Mouse (Mus musculus): ENCODE data around the gene Gm37240.

Gm37240 gene

DNA sequence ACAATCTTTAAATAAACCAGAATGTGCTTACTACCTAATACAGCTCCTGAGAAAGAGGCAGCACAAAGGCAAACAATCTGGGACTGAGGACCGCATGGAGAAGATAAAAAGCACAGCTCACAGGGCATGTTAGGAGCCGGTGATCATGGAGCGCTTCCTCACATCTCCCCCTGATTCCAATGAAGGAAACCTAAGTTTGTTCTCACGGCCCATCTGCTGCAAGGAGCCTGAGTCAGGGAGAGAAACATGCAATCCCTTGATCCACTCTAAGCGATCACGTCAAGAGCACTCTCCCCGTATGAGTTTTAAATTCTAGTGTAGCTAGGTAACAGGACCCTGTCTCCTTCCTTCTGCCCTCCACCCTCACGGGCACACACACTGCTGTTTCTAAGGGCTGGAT, 210.2 kb downstream of the Gm37240 start:
- DNase-seq = no peak

DNA sequence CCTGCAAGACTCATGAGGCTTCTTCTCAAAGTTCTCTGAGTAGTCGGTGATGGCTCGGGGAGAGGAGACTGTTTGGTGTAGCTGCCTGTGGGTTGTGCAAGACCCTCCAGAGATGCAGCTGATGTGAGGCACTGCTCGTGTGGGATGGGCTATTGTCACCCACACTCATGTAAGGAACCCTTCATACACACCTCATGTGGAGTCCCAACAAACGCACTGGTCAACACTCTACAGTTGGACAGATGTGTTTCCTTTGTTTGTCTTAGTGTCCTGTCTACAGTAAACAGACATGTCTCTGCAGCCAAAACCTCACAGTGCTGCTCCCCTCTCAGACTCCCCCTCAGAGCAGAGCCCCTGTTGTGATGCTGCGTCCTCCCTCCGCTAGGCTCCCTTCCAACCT, 217.5 kb downstream of the Gm37240 start:
- DNase-seq = no peak

DNA sequence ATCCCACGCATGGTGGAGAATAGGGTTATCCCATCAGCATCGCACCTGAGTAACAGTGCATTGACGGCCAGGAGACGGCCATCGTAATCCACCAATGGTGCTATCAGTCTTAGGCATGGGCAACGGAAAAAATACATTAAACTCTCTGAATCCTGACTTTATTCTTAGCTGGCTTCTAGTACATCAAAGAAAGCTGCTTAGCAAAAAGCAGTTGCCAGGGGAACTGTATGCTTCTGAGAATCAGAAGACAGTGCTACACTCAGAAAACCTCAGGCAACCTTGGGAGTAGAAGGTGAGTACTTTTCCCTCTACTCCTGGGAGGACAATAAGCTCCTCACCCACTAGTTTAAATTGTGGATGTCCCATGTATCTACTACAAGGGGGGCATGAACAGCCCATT, 219.6 kb downstream of the Gm37240 start:
- DNase-seq = no peak

DNA sequence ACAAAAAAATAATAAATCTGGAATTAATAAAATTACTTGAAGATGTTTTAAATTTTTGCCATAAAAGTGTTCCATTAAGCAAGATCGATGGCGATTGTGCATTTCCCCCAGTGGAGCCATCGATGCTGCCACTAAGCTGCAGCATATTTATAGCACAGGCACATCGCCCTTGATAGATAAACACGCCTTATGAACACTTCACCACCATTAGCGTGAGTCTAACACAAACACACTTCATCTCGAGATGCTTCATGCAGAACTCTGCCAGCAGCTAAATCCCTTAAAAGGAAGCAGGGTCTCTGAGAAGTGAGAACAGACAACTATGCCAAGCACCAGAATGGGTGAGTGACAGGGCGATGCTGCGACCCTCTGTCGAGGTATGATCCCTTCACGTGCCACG, 220.6 kb downstream of the Gm37240 start:
- no peak for DNase-seq

DNA sequence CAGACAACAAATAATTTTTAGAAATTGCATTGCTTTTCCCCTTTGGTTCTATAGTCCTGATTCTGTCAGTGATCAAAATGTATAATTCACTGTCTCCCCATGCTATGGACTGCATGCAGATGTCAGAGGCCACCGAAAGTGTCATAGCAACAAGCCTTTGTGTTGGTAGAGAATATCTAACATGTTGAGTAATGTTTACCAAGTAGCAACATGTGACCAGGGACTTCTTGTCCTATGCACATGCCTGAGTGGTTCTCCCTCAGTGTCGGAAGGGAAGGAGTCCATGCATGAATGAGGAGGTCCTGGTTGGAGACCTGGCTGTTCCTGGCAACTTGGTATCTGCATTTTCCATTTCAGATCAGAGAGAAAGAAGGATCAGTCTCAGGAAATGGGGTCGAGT, 221.2 kb downstream of the Gm37240 start:
- no peak for DNase-seq

DNA sequence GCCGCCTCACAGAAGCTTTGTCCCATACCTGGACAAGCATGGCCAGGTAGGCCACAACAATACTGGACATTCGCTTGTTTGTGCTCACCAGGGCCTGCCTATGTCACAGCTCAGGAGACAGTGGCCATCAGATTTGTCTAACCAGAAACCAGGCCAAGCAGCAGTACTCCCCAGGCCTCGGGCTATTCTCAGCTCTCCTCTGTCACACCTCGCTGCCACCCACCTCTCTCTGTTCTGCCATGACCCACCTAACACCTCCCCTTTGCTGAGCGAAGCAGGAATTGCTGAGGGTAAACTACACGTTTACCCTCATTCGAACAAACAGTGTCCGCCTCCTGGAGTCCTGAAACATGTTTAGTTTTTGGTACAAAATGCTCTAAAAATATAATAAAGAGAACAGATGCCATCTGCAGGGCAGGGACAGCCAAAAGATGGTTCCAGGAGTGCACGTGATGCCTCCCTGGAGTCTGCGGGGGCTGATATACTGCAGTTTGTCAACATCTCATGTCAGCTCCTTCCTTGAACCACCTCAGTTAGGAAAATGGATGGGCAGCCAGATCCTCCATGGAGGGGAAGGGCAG, 222.6 kb downstream of the Gm37240 start:
- peak; percentile 59 for DNase-seq

DNA sequence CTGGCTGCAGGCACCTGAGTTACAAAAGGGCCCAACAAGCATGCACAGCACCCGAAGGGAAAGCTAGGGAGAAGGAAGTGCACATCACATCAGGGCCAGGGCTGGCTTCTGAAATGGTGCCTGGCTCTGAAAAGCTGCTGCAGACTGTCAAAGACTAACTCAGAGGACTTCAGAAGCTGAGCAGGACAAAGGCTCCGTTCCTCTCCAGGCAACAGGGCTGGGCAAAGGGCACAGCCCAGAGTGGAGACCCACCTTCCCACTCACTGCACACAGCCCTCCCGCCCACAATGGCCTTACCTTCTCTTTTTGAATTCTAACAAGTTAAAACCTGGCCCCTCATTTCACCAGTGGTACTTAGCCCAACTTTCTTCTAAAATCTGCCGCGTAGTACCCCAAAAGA, 223.5 kb downstream of the Gm37240 start:
- no peak for DNase-seq

DNA sequence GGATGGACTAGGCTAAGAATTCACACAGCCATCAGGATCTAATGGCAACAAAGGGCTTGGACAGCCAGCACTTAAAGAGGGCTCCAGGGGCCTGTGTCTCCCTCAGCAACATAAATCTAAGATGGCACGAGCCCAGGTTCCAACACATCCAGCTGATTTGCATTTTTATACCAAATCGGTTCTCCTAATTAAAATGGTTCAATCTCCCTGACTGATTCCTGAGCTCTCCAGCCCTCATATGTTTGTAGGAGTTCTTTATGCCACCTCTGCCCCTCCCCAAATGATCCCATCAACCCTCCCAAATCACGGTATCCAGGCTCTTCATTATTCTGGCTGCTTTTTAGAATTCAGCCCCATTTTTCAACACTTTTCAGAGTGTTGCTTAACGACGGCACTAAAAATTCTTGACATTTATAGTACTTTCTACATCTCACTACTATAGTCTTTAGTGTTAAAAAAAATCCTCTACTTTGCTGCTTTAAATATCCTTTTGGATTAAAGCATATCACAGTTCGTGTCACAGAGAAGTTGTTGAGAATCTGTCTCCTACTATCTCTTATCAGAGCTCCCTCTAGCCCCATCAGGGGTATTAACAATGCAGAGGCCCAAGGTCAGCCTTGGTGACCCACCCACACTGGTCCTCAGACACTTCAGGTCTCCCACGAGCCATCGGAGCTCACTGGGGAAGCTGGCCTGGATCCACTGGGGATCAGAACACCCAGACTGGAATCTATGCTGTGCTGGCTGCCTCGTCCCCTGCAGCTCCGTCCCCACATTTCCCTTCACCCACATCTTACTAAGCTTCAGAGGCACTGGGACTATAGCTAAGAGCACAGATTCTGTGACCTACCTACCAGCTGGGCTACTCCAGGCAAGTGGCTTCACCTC, 225.1 kb downstream of the Gm37240 start:
- DNase-seq = no peak

DNA sequence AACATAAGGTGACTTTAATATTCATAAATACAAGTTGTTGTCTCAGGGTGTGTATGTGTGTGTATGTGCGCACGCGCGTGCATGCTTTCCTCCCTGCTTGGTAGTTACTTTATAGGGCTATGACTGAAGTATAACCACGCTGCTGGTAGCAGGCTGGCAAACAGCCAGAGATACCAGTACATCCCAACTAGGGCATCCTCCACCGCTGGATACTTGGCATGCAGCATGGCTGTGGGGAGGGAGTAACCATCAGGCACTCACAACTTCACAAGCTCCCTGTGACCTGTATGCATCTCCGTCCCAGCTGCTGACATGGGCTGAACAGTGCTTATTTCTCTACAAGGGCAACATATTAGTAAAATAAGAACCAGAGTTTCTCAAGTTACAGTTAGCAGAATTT, 227.6 kb downstream of the Gm37240 start:
- no peak for DNase-seq

DNA sequence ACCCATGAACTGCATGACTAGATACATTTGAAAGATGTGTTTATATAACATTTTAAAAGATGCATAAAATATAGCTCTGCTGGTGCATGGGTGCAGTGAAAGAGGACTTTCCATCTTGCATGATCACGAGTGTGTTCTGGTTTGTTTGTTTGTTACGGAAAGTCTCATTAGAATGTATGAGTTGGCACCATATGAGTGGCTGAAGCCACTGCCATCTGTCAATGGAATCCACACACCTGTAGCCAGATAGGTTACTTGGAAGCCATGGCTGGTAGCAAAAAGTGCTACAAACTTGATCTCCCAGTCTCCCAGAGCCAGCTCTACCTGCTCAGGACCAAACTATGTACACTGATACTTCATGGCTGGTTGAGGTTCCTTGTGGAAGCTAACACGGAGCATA, 231.8 kb downstream of the Gm37240 start:
- DNase-seq = no peak

DNA sequence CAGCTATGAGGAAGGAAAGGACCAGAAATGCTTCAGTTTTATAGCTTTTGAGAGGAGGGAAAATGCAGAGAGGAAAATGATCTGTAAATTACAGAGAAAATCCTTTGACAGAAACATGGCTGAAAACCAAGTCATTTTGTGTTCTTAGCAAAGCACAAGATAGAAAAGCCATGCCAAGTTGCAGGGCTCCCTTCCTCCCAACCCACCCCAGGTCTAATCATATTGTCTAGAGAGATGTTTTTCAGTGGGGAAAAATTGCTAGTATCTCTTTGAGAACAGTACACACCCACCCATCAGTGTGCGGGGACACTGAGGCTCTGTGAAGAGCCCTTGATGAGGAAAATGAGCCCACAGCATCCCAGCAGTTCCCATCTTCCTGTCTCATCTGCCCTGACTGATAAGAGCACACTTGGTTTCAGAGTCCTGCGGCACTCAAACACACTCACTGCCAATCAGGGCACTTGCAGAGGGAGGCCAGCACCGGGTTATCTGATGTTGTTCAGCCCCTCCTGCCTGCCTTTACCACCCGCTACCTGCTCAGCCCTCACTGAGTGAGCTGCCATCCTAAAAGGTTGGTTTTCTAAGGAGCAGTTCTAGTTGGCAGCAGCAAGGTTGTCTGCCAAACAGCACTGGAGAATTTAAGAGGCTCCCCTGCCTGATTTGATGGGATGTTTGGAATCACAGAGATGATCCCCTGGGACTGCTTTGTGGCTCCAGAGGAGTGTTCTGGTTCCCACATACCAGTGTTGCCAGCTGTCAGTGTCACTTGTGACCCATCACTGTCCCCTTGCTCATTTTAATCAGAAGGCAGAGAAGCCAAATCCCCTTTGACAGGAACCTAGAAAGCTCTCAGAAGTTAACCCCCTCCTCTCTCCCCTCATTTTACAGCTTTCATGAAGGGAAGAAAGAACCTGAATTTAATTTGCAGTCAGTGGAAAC, 234.3 kb downstream of the Gm37240 start:
- no peak for DNase-seq

DNA sequence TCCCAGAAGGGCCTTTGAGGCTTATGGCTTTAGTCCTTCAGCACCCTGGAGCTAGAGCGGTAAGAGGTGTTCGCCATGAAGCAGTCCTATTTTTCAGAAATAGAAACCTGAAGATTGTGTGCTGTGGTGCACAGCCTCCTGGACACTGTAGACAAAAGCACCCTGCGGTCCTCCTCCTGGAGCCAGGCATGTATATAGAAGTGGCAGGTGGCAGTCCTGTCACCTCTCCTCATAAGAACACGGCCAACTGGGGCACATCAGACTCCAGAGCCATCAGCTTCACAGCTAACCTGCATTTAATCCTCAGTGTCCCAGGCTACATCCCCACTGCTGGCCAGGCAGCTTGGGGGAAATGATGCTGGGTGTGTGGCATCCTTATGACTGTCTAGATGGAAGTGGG, 238.1 kb downstream of the Gm37240 start:
- peak; percentile 64 for DNase-seq

DNA sequence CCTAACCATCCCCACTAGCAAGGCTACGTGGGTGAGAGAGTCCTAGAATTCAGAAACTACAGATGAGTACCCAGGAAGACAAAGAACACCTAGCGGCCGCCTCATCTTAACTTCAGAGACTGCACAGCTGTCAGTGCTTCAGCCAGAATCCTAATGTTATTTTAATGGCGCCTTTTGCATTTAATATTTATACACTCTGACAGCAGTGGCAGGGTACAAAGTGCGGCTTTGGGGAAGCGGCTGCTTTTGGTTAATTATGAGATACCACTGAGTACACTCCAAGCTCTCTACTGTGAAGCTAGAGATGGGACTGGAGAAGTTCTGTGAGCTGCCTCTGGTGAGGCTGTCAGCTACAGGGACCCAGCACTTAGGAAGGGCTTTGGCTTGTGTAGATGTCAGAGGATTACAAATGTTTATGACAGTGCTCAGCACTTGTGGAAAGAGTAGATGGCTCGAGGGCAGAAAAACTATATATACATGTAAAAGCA, 241.8 kb downstream of the Gm37240 start:
- DNase-seq = no peak

DNA sequence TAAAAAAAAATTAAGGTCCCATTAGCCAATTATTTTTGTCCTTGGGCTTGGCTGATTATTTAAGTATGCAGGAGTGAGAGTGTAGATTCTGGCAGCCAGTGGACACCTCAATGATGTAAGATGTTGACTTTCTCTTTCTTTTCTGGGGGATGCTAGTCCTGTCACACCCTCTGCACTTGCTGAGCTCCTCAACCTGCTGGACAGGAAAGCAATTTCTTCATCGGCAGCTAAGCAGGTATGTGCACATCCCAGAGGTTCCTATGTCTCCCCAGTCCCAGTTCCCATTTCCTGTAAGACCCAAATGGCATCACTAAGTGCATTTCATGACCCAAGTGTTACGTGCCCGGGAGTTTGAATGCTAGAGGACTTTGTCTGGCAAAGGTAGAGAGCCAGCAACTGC, 242.5 kb downstream of the Gm37240 start:
- no peak for DNase-seq

DNA sequence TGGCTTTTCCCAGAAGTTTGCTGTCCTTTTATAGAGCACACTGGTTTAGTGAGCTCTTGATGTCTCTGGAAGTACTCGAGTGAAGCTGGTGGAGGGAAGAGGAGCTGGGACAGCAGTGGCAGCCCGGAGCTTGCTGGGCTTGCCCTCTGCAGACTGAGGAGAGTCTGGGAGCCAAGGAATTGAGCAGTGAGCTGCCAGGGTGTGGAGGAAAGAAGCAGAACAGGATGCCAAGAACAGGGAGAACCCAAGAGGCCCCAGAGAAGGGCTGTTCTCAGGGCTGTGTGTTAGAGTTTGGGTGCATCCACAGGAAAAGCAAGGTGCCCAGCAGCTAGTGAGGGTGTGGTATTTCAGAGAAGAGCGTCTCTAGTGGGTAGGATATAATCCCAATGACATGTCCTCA, 245.6 kb downstream of the Gm37240 start:
- no peak for DNase-seq

DNA sequence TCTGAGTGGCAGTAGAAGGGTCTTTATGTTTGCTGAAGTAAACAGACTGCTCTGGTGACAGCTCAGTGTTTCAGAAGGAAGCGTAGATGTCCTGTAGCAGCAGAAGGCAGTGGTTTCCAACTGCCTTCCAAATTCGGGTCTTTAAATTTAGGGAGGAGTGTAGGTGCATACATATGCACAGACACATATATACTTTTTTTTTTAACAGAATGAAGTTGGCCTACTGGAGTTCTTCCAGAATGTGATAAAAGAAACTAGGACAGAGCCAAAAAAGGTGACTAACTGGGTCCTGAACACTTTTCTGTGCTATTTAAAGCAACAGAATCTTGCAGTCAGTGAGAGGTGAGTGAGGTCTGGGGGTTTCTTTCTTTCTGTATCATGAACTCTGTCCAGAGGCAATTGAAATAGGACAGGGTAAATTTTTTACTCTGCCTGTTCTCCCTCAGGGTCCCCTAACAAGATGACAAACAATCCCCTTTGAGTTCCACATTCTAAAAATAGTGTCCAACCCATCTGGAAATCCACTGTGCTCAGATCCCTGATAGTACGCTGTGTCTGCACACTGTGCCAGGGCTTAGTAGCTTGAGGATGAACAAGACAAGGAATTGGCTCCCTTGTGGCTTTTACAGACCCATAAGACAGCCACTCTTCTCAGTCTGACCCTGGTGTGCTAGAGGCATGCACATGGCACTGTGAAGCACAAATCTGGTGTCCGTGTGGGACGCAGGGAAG, 250.4 kb downstream of the Gm37240 start:
- DNase-seq = no peak

DNA sequence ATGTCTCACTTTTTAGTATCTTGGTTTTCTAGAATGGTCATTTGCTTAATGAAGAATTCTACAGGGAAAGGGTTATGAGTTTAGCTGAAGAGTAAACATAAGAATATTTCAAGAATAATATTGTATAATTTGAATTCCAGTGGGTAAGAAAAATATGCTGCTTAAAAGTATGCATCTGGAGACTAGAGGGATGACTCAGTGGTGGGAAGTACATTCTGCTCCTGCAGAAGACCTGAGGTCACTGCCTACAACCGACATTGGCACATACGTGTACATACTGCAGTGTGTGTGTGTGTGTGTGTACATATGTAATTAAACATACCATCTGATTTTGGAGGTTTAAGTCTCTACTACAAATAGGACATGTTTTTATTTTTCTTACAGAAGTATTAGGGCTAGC, 251.7 kb downstream of the Gm37240 start:
- DNase-seq = no peak

DNA sequence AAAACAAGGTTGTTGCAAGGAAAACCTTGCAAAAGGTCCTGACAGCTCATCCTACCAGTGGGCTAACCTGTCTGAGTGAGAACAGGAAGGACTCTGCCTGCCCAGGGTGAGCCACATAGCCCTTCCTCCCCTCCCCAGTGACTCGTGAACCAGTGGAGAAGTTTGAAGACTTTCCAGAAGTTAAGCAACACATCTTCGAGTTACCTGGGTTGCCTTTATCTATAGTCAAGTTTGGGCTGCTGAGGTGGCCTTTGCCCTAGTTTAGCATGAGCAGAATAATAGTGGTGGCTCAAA, 252.2 kb downstream of the Gm37240 start:
- DNase-seq = no peak

DNA sequence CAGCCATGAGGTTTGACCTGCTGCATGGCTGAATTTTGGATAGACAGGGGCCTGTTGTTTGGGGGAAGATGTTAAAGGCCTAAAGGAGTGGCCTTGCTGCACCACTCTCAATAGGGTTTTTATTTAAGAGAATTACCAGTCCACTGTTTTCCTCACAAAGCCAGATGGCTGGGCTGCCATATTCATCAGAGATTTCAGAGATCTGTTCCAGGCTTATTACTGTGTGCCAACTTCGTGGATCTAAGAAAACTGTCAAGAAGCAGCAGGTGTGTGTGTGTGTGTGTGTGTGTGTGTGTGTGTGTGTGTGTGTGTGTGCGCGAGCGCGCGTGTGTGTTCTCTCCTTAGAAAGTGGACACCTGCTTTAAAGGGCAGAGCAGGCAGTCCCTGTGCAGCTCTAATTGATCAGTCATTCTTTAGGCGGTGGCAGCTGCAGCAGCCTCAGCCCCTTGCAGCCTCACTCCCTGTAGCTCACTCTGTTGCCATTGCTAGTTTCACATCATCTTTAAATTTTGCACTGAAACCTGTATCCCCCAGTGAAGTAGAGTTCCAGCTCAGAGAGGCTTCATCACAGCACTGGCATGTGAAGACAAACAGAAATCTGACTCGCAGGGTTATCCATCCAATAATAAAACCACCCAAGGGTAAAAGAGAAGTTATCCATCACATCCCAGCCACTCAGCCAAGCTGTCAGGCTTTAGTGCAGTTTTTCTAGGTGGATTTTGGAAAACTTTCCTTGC, 252.8 kb downstream of the Gm37240 start:
- no peak for DNase-seq

DNA sequence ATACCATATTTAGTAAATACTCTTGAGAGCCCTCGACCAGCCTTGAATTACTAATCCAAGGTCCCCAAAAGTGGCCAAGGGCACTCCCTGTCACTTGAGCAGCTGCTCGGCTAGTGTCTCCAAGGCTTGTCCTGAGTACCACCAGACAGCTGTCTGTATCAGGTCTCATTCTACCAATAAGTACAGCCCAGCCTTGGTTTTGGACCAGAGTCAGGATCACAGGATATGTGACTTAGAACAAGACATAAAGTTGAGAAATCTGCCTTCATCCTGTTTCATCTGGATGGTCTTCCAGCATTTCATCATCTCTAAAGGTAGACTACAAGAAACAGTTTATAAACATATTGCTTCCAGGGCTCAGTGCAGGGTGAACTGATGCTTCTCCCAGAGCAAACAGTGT, 253.6 kb downstream of the Gm37240 start:
- DNase-seq = no peak

DNA sequence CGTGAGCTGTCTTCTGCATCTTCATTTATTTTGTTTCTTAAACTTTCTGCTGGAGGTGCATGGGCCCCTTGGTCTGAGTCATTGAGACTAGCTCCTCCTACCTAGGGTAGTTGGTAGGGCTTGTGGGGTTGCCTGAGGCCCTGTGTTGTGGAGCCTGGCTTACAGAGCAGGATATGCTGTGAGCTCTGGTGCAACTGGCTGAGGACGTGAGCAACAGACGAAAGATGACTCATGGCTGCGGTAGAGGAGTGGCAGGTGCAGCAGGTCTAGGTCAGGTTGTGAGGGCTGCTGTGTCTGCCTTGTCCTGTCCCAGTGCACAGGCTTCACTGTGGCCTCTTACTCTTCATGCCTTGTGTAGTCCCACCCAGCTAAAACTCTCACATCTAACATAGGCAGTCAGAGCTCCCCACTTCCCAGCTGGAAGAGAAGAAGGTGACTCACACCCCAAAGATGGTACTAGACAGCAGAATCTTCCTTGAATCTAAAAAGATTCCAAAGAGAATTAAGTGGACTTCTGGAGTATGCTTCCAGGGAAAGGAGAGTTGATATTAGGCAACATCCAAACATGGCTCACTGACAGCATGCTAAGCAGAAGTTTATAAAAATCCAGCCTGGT, 257.3 kb downstream of the Gm37240 start:
- DNase-seq = no peak

DNA sequence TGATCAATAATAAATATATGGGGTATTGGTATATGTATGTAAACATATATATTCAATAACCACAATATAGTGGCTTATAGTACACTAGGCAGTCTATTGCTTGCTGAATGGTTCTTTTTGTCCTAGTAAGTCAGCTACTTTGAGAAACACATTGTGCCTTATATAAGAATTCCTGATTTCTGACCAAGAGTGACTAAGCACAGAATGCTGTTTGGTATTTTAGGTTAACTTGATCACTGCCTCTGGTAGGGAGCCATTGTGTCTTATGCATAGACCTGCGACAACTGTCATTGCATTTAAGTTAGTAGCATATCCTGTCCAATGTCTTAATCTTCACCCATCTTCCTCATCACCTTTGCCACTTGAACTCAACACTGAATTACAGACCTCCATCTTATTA, 267.6 kb downstream of the Gm37240 start:
- DNase-seq = no peak

Measured in cerebellum, adult 8-10 months (tissue).